In genomic region chr19:6975537-6976521, GRCm38 (mm10) we compare ENCODE assay signal across 8 mouse cellular contexts. TPM values are rescaled to one million over a fixed set of nuclear protein-coding genes. Genes with fewer than 3 reads are reported as not detected.
DNase-seq lines count a peak whose midpoint lies in the region; ATAC-seq and TF ChIP-seq lines count a peak whose summit lies in the region.

Gene Plcb3 (minus strand): TSS chr19:6976470.

- peak; percentile 48; the same call in 1 of the 2 replicates for TF ChIP-seq CTCF in kidney, postnatal 0 days (IDR thresholded peaks at IDR 0.05; ENCODE audit: low read depth)
- peak; percentile 43 for TF ChIP-seq CTCF in liver, embryonic 14.5 days (IDR thresholded peaks at IDR 0.05; ENCODE audit: low read depth)

- H3K4me3 ChIP-seq in embryonic facial prominence, embryonic 11.5 days (ENCODE audit: low read depth, low read length) = peak within 1 kb of the TSS; percentile 65
- H3K4me3 ChIP-seq in heart, embryonic 12.5 days = peak within 1 kb of the TSS; percentile 86
- peak within 1 kb of the TSS; percentile 69 for H3K4me3 ChIP-seq in kidney, postnatal 0 days (replicated peaks; ENCODE audit: low read depth, low read length)
- H3K4me3 ChIP-seq in liver, embryonic 14.5 days (ENCODE audit: insufficient read depth in 1 of 2, low read depth in 2 of 2, low read length in 2 of 2) = peak within 1 kb of the TSS; percentile 71 to 77

- peak within 1 kb of the TSS; percentile 77 for H3K9ac ChIP-seq in embryonic facial prominence, embryonic 11.5 days (replicated peaks; ENCODE audit: low read length)
- H3K9ac ChIP-seq in heart, embryonic 12.5 days = peak within 1 kb of the TSS; percentile 92
- peak within 1 kb of the TSS; percentile 72 for H3K9ac ChIP-seq in kidney, postnatal 0 days (ENCODE audit: low read depth, low read length)
- H3K9ac ChIP-seq in liver, embryonic 14.5 days (replicated peaks) = peak within 1 kb of the TSS; percentile 81

- H3K36me3 ChIP-seq in embryonic facial prominence, embryonic 11.5 days (replicated peaks; ENCODE audit: control insufficient read depth, insufficient read depth, low read depth, low read length) = no peaks in the 10 kb centered on the region
- peaks cover 24% of the 10 kb centered on the region for H3K36me3 ChIP-seq in heart, embryonic 12.5 days
- 0 out of 2 replicates have a peak, but pooled peaks cover 14% of the 10 kb centered on the region for H3K36me3 ChIP-seq in kidney, postnatal 0 days (ENCODE audit: insufficient read depth, low read length)
- H3K36me3 ChIP-seq in liver, embryonic 14.5 days (replicated peaks; ENCODE audit: control insufficient read depth, insufficient read depth, low read depth) = peaks cover 6% of the 10 kb centered on the region

- DNase-seq in 3134 (ENCODE audit: extremely low read depth, insufficient read length, low spot score) (peak; percentile 72), NIH3T3 (ENCODE audit: low read depth) (peak; percentile 84)
- peak; percentile 66 for DNase-seq in embryonic facial prominence, embryonic 11.5 days (ENCODE audit: low spot score)
- DNase-seq in kidney, postnatal 0 days (ENCODE audit: low spot score) = peak; percentile 81
- DNase-seq in liver, embryonic 14.5 days (ENCODE audit: low read depth in 3 of 3, low spot score in 3 of 3) = no peak
- peak; percentile 41 to 56 for DNase-seq in natural killer cell, adult 2 months (ENCODE audit: low spot score in 2 of 2)
- DNase-seq in thymus, postnatal 10 days (ENCODE audit: low spot score in 2 of 2) = peak; percentile 88 to 94

- H3K9me3 ChIP-seq in embryonic facial prominence, embryonic 11.5 days (replicated peaks; ENCODE audit: control insufficient read depth, low read length) = no peaks in the 10 kb centered on the region
- H3K9me3 ChIP-seq in heart, embryonic 12.5 days (replicated peaks) = no peaks in the 10 kb centered on the region
- H3K9me3 ChIP-seq in kidney, postnatal 0 days (replicated peaks; ENCODE audit: low read length) = no peaks in the 10 kb centered on the region
- H3K9me3 ChIP-seq in liver, embryonic 14.5 days (ENCODE audit: control insufficient read depth, low read length) = no peaks in the 10 kb centered on the region

- ATAC-seq in embryonic facial prominence, embryonic 11.5 days (replicated peaks; ENCODE audit: insufficient number of reproducible peaks, low FRiP score, low TSS enrichment, low read depth) = no peak
- ATAC-seq in heart, embryonic 12.5 days (ENCODE audit: insufficient number of reproducible peaks, low FRiP score) = no peak
- no peak for ATAC-seq in kidney, postnatal 0 days (replicated peaks; ENCODE audit: low FRiP score, low read depth)
- ATAC-seq in liver, embryonic 14.5 days (ENCODE audit: insufficient read depth) = no peak

- H3K4me1 ChIP-seq in embryonic facial prominence, embryonic 11.5 days (ENCODE audit: control insufficient read depth, insufficient read depth, low read length) = no peaks in the 10 kb centered on the region; the same call in none of the 2 replicates
- peaks cover 55% of the 10 kb centered on the region for H3K4me1 ChIP-seq in heart, embryonic 12.5 days (replicated peaks)
- H3K4me1 ChIP-seq in kidney, postnatal 0 days (replicated peaks; ENCODE audit: insufficient read depth, low read length) = peaks cover 28% of the 10 kb centered on the region
- H3K4me1 ChIP-seq in liver, embryonic 14.5 days (replicated peaks; ENCODE audit: control insufficient read depth in 2 of 2, insufficient read depth in 2 of 2, low read length in 1 of 2) = peaks cover 14 to 25% of the 10 kb centered on the region in 2 experiments

- no peaks in the 10 kb centered on the region for H3K27me3 ChIP-seq in embryonic facial prominence, embryonic 11.5 days (ENCODE audit: control insufficient read depth, insufficient read depth, low read length)
- H3K27me3 ChIP-seq in heart, embryonic 12.5 days (replicated peaks) = no peaks in the 10 kb centered on the region
- H3K27me3 ChIP-seq in kidney, postnatal 0 days (ENCODE audit: insufficient read depth, low read length) = no peaks in the 10 kb centered on the region
- no peaks in the 10 kb centered on the region for H3K27me3 ChIP-seq in liver, embryonic 14.5 days (ENCODE audit: control insufficient read depth, insufficient read depth, low read length)

- H3K27ac ChIP-seq in embryonic facial prominence, embryonic 11.5 days (replicated peaks; ENCODE audit: low read depth, low read length) = peak within 1 kb of the TSS; percentile 82
- peak within 1 kb of the TSS; percentile 94 for H3K27ac ChIP-seq in heart, embryonic 12.5 days (ENCODE audit: poor library complexity, severe bottlenecking)
- peak within 1 kb of the TSS; percentile 85 for H3K27ac ChIP-seq in kidney, postnatal 0 days
- H3K27ac ChIP-seq in liver, embryonic 14.5 days = peak within 1 kb of the TSS; percentile 72

- H3K4me2 ChIP-seq in embryonic facial prominence, embryonic 11.5 days (ENCODE audit: low read depth, low read length) = peak within 1 kb of the TSS; percentile 85
- peak within 1 kb of the TSS; percentile 92 for H3K4me2 ChIP-seq in heart, embryonic 12.5 days
- peak within 1 kb of the TSS; percentile 92 for H3K4me2 ChIP-seq in kidney, postnatal 0 days (ENCODE audit: low read length)
- H3K4me2 ChIP-seq in liver, embryonic 14.5 days (ENCODE audit: low read depth) = peak within 1 kb of the TSS; percentile 96

- WGBS in embryonic facial prominence, embryonic 11.5 days = under 1% methylated on average over 16 of the region's 16 CpGs
- under 1% methylated on average over 16 of the region's 16 CpGs for WGBS in heart, embryonic 12.5 days
- under 1% methylated on average over 16 of the region's 16 CpGs for WGBS in kidney, postnatal 0 days
- under 1% methylated on average over 16 of the region's 16 CpGs for WGBS in liver, embryonic 14.5 days (ENCODE audit: insufficient replicate concordance)

- TF ChIP-seq EP300 in liver, embryonic 14.5 days (IDR thresholded peaks at IDR 0.05; ENCODE audit: low read depth) = 0 out of 2 replicates have a peak, but pooled peaks have one; percentile 7

RNA-seq across cellular contexts. Expression of gene Plcb3, which starts in this region (rescaled TPM):
- 22.6 and 26.8 TPM in 2 replicates for polyA plus RNA-seq in embryonic facial prominence, embryonic 11.5 days (2014; fragmentation: Nextera tagmentation; extraction: Ambion mirVana)
- polyA plus RNA-seq in heart, embryonic 12.5 days (2016; fragmentation: Nextera tagmentation; extraction: Ambion mirVana) = 26.6 and 28.9 TPM in 2 replicates
- 24.6 and 28.5 TPM in 2 replicates for polyA plus RNA-seq in kidney, postnatal 0 days (2015; fragmentation: Nextera tagmentation; extraction: Ambion mirVana)
- polyA plus RNA-seq in liver, embryonic 14.5 days (2012; rRNA removed) = 7.2 and 7.7 TPM in 2 replicates
- polyA plus RNA-seq in liver, embryonic 14.5 days (2014; fragmentation: Nextera tagmentation; extraction: Ambion mirVana) = 4.6 and 4.9 TPM in 2 replicates

Comparison
In these comparisons a context has a peak if more than half of its experiments do, and no peak if none do; other contexts are left out.
1. DNase-seq: peak in 3134 (single experiment), NIH3T3 (single experiment), embryonic facial prominence, embryonic 11.5 days (single experiment), kidney, postnatal 0 days (single experiment), natural killer cell, adult 2 months (2 of 2) and thymus, postnatal 10 days (2 of 2); none in liver, embryonic 14.5 days (0 of 3).
2. Peak in every context shown above with its lines, with median percentiles within 50 percentile points of each other: H3K27ac ChIP-seq, H3K4me2 ChIP-seq, H3K4me3 ChIP-seq and H3K9ac ChIP-seq.